Mouse (Mus musculus) adrenal gland (tissue): ENCODE results near the gene Gm28035.

Experiments used
- intact Hi-C: fragments of 180-260 bp; cut with DNase I; formaldehyde crosslinking; loops from one replicate; pipeline ENCODE4 v1.15.1; 2025

Gene Gm28035

GRCm38 (mm10) chr2:30261064-30261736 is 20.8 kb downstream of the Gm28035 start:
- intact Hi-C loops = no loop called here

- intact Hi-C loops = no loop called here
These were observed 21.8 kb downstream of the Gm28035 start for GRCm38 (mm10) chr2:30261921-30262839.

GRCm38 (mm10) chr2:30262840-30263441 is 22.6 kb downstream of the Gm28035 start:
- intact Hi-C loops = no loop called here

- intact Hi-C loops = no loop called here
These were observed 23.4 kb downstream of the Gm28035 start for GRCm38 (mm10) chr2:30263811-30264210.

- intact Hi-C loops = no loop called here
These were observed 24.5 kb downstream of the Gm28035 start for GRCm38 (mm10) chr2:30264671-30265519.

- intact Hi-C loops = no loop called here
These were observed 25.4 kb downstream of the Gm28035 start, which contains the start of gene Phyhd1 for GRCm38 (mm10) chr2:30265767-30266253. Phyhd1 (plus strand) TSS chr2:30266203.

GRCm38 (mm10) chr2:30266392-30266941 is 26.1 kb downstream of the Gm28035 start:
- intact Hi-C loops = no loop called here

- intact Hi-C loops = no loop called here
These were observed 27.1 kb downstream of the Gm28035 start for GRCm38 (mm10) chr2:30267466-30267865.

GRCm38 (mm10) chr2:30268371-30268770 is 28.0 kb downstream of the Gm28035 start:
- intact Hi-C loops = no loop called here

- intact Hi-C loops = no loop called here
These were observed 29.0 kb downstream of the Gm28035 start for GRCm38 (mm10) chr2:30269241-30269990.

- intact Hi-C loops = loop anchor here (2.0 to 5.0 kb wide), 2 partner anchors 33 to 93 kb away; partner anchors contain the start of genes Lrrc8a and Spout1
These were observed 29.8 kb downstream of the Gm28035 start for GRCm38 (mm10) chr2:30270134-30270533.

- intact Hi-C loops = no loop called here
These were observed 40.4 kb downstream of the Gm28035 start, which contains the start of gene Gm28038 for GRCm38 (mm10) chr2:30280743-30281142. Gm28038 (plus strand) TSS chr2:30281043.

GRCm38 (mm10) chr2:30281651-30282050 is 41.3 kb downstream of the Gm28035 start:
- intact Hi-C loops = no loop called here

- intact Hi-C loops = no loop called here
These were observed 42.8 kb downstream of the Gm28035 start for GRCm38 (mm10) chr2:30283193-30283592.

- intact Hi-C loops = no loop called here
These were observed 44.6 kb downstream of the Gm28035 start for GRCm38 (mm10) chr2:30285004-30285403.

- intact Hi-C loops = no loop called here
These were observed 45.2 kb downstream of the Gm28035 start for GRCm38 (mm10) chr2:30285416-30286181.

GRCm38 (mm10) chr2:30286192-30287026 is 46.0 kb downstream of the Gm28035 start, which contains the start of the genes Dolk and Nup188:
Dolk (minus strand) TSS chr2:30286334.
Nup188 (plus strand) TSS chr2:30286397.
- intact Hi-C loops = no loop called here

GRCm38 (mm10) chr2:30287027-30287373 is 46.6 kb downstream of the Gm28035 start:
- intact Hi-C loops = no loop called here
